Mouse (Mus musculus): ENCODE measurements around the gene Dexi. TPM values are rescaled to one million over a fixed set of nuclear protein-coding genes. Genes with fewer than 3 reads are reported as not detected.

The Dexi gene
- polyA plus RNA-seq, 1 experiment from 2014 or later: 27.9 TPM

DNA sequence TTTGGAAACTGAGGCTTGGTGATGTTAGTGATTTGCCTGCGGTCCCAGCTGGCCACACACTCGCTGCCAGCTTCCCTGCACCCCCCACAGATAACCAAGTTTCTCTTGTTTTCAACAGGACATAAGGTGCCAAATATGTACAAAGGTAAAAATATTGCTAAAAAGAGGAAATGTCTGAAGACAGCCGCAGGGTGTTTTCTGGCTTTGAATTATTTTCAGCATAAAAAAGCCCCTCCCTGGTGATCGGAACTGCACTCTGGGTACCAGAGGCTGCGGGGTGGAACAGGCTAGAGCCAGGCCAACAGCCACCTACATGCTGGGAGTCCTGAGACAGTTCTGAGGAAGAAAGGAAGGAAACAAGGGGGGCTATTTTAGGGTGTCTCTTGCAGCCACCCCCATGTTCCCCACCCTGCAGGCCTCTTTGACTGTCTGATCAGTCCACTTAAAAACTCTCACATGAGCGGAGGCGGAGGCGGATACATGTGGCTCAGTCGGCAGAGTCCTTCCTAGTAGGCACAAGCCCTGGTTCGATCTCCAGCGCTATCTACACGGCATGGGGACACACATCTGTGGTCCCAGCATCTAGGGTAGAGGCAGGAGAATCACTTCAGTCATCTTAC is 26.8 kb downstream of the Dexi start:
- Histone ChIP-seq H3K4me1 (no peaks in the 10 kb centered on the region), H3K27me3 (replicated peaks) (no peaks in the 10 kb centered on the region), H3K4me2 (replicated peaks) (no peak overlapping the region), H3K36me3 (no peaks in the 10 kb centered on the region), H3K9me3 (no peaks in the 10 kb centered on the region), H3K9ac (no peak overlapping the region), H3K27ac (no peak overlapping the region), H3K4me3 (no peak overlapping the region)
- WGBS: 88% methylated on average over 12 of the region's 12 CpGs
- no peak for ATAC-seq (ENCODE audit: low FRiP score, low read depth)

DNA sequence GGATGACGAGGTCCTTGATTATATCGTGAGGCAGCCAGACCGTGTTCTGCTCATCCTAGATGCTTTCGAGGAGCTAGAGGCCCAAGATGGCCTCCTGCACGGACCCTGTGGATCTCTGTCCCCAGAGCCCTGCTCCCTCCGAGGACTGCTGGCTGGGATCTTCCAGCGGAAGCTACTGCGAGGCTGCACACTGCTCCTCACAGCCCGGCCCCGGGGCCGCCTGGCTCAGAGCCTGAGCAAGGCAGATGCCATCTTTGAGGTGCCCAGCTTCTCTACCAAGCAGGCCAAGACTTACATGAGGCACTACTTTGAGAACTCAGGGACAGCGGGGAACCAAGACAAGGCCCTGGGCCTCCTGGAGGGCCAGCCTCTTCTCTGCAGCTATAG is 31.7 kb downstream of the Dexi start:
- no peak overlapping the region for H3K4me2 ChIP-seq (replicated peaks)
- no peak for ATAC-seq (ENCODE audit: low FRiP score, low read depth)
- no peak overlapping the region for H3K27ac ChIP-seq
- H3K9me3 ChIP-seq: no peaks in the 10 kb centered on the region
- WGBS: 87% methylated on average over 12 of the region's 12 CpGs
- H3K4me3 ChIP-seq: no peak overlapping the region
- H3K4me1 ChIP-seq: no peaks in the 10 kb centered on the region
- no peak overlapping the region for H3K9ac ChIP-seq
- H3K27me3 ChIP-seq (replicated peaks): no peaks in the 10 kb centered on the region
- no peaks in the 10 kb centered on the region for H3K36me3 ChIP-seq

DNA sequence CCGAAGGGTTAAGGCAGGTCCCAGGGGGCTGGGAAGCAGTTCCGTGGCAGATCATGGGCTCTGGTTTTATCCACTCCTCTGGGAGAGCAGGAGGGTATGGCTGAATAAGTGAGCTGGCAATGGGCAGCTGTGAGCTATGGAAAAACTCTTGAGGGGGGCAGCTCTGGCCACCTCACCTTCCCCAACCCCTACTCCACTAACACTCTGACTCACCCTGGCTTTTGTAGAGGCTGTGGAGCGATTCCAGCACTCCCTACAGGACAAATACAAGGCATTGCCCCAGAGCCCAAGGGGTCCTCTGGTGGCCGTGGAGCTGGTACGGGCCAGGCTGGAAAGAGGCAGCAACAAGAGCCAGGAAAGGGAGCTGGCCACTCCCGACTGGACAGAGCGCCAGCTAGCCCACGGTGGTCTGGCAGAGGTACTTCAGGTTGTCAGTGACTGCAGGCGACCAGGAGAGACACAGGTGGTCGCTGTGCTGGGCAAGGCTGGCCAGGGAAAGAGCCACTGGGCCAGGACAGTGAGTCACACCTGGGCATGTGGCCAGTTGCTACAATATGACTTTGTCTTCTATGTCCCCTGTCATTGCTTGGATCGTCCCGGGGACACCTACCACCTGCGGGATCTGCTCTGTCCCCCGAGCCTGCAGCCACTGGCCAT is 32.2 kb downstream of the Dexi start:
- H3K4me3 ChIP-seq: no peak overlapping the region
- WGBS: 64% methylated on average over 14 of the region's 14 CpGs
- no peaks in the 10 kb centered on the region for H3K36me3 ChIP-seq

DNA sequence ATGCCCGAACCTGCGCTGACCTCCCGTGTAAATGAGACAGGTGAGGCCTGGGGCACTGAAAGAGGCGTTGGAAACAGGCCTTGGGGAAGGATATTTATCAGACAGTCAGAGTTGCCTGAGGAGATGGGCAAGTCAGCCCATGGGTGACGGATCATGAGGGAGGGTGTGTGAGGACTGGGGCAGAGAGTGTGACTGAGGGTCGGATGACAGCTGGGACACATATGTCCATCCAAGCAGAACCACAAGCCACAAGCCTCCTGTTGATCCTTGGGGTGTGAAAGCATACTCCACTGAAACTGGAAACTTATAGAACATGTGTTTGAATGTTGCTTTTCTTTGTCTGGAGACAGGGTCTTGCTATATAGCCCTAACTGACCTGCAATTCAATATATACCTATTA is 34.2 kb downstream of the Dexi start:
- no peak overlapping the region for H3K4me3 ChIP-seq
- 71% methylated on average over 6 of the region's 6 CpGs for WGBS
- H3K9ac ChIP-seq: no peak overlapping the region
- H3K9me3 ChIP-seq: no peaks in the 10 kb centered on the region
- no peak overlapping the region for H3K4me2 ChIP-seq (replicated peaks)
- no peaks in the 10 kb centered on the region for H3K27me3 ChIP-seq (replicated peaks)
- H3K4me1 ChIP-seq: no peaks in the 10 kb centered on the region
- H3K27ac ChIP-seq: no peak overlapping the region
- H3K36me3 ChIP-seq: no peaks in the 10 kb centered on the region
- no peak for ATAC-seq (ENCODE audit: low FRiP score, low read depth)

More for the DNA sequence above, 32.2 kb downstream of the Dexi start:
- Histone ChIP-seq H3K4me1 (no peaks in the 10 kb centered on the region), H3K9ac (no peak overlapping the region), H3K9me3 (no peaks in the 10 kb centered on the region), H3K4me2 (replicated peaks) (no peak overlapping the region), H3K27me3 (replicated peaks) (no peaks in the 10 kb centered on the region), H3K27ac (no peak overlapping the region)
- no peak for ATAC-seq (ENCODE audit: low FRiP score, low read depth)

DNA sequence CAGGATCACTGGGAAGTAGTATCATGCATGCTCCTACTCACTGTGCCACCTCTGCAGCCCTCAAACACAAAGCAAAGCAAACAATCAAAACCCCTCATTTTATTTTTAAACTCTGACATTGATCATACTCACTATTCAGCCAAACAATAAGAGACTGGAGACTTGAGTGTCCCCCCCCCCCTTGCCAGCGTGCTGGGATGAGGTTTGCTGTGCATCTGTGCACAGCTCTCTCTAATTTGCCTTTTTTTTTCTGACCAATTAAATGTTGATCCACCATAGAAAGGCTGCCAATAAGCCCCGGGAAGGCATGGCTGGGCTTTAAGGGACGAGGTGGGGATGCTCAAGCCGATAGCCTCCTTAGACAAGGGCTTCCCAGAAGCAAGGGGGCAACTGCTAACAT is 35.4 kb downstream of the Dexi start:
- 67% methylated on average over 4 of the region's 4 CpGs for WGBS

DNA sequence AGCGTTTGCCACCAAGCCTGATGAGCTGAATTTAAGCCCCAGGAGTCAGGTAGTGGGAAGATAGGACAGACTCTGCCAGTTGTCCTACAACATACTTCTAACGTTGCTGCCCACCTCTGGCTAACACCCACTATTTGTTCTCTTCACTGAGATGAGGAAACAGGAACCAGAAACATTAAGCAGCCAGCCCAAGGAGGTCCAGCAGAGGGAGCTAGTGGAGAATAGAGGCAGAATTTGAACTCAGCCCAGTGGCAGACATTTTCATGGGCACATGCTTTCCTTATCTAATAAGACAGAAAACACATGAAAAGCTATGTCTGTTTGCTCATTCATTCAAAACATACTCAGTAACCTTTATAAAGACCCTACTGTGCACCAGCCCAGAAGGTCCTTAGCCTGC is 39.8 kb downstream of the Dexi start:
- Histone ChIP-seq H3K9ac (no peak overlapping the region), H3K27ac (no peak overlapping the region), H3K36me3 (no peaks in the 10 kb centered on the region), H3K4me3 (no peak overlapping the region), H3K4me2 (replicated peaks) (no peak overlapping the region), H3K4me1 (no peaks in the 10 kb centered on the region), H3K27me3 (replicated peaks) (0 out of 2 replicates have a peak, but pooled peaks cover 2% of the 10 kb centered on the region), H3K9me3 (no peaks in the 10 kb centered on the region)
- 70% methylated on average over 2 of the region's 2 CpGs for whole genome bisulfite sequencing
- ATAC-seq (ENCODE audit: low FRiP score, low read depth): no peak

More for the DNA sequence above, 35.4 kb downstream of the Dexi start:
- no peak overlapping the region for H3K4me2 ChIP-seq (replicated peaks)
- no peak overlapping the region for H3K27ac ChIP-seq
- H3K4me1 ChIP-seq: no peaks in the 10 kb centered on the region
- no peaks in the 10 kb centered on the region for H3K9me3 ChIP-seq
- H3K36me3 ChIP-seq: no peaks in the 10 kb centered on the region
- ATAC-seq (ENCODE audit: low FRiP score, low read depth): no peak
- H3K4me3 ChIP-seq: no peak overlapping the region
- H3K9ac ChIP-seq: no peak overlapping the region
- no peaks in the 10 kb centered on the region for H3K27me3 ChIP-seq (replicated peaks)

DNA sequence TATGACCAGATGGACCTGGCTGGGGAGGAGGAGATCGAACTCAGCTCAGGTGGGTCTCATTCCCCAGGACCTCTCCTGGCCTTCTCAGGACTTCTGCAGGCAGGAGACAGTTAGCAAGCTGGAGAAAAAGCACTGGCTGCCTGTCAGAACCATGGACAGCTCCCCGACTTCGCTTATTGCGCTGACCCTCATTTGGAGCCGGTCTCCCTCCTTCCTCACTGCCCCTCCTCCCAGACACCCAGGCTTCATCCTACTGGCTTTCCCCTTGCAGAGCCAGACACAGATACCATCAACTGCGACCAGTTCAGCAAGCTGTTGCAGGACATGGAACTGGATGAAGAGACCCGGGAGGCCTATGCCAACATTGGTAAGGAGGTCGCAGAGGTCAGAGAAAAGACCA is 41.0 kb downstream of the Dexi start:
- H3K4me3 ChIP-seq: no peak overlapping the region
- H3K9ac ChIP-seq: no peak overlapping the region
- H3K4me1 ChIP-seq: no peaks in the 10 kb centered on the region
- no peaks in the 10 kb centered on the region for H3K36me3 ChIP-seq
- no peak overlapping the region for H3K27ac ChIP-seq
- no peak overlapping the region for H3K4me2 ChIP-seq (replicated peaks)
- H3K9me3 ChIP-seq: no peaks in the 10 kb centered on the region
- H3K27me3 ChIP-seq (replicated peaks): 0 out of 2 replicates have a peak, but pooled peaks cover 2% of the 10 kb centered on the region
- WGBS: 10% methylated on average over 8 of the region's 8 CpGs
- no peak for ATAC-seq (ENCODE audit: low FRiP score, low read depth)

DNA sequence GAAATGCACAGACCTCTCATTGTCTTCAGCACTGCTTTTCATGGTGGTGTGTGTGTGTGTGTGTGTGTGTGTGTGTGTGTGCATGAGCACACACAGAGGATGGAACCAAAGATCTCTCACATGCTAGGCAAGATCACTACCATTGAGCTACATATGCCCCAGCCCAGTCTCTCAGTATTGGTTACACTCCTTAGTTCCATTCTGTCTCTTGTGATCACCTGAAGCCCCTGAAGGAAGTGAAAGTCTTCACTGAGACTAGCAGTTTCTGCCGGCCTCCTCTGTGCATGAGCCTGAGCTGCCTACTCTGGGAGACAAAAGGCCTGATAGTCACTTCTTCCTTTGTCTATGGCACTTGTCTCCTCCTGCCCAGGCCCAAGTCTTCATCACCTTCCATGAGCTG is 43.7 kb downstream of the Dexi start:
- Histone ChIP-seq H3K9me3 (no peaks in the 10 kb centered on the region), H3K36me3 (no peaks in the 10 kb centered on the region), H3K4me1 (no peaks in the 10 kb centered on the region), H3K4me2 (replicated peaks) (no peak overlapping the region), H3K27me3 (replicated peaks) (0 out of 2 replicates have a peak, but pooled peaks cover 2% of the 10 kb centered on the region), H3K4me3 (no peak overlapping the region), H3K9ac (no peak overlapping the region), H3K27ac (no peak overlapping the region)
- 41% methylated on average over 1 of the region's 1 CpGs for WGBS
- no peak for ATAC-seq (ENCODE audit: low FRiP score, low read depth)

DNA sequence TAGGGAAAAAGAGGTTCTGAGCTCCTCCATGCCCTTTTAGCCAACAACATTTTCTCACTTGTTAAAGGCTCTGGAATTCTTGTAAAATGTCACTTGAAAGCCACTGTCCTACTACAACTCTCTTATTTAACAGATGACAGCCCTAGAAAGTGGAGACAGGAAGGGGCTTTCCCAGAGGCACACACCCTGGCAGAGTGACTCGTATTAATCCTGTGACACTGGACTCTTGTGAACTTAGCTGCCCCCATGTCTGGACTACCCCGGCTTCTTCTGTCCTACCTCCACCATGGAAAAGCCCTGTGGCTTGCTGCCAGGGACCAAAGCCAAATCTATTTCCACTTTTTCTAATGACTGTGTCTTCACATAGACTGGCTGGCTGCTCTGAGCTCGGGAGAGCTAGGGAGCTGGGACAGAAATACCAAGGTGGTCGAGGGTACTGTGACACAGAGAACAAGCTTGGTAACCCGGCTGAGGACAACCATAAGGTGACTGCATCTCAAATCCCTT is 44.7 kb downstream of the Dexi start:
- H3K4me1 ChIP-seq: no peaks in the 10 kb centered on the region
- 0 out of 2 replicates have a peak, but pooled peaks cover 5% of the 10 kb centered on the region for H3K27me3 ChIP-seq (replicated peaks)
- H3K9ac ChIP-seq: no peak overlapping the region
- H3K4me2 ChIP-seq (replicated peaks): no peak overlapping the region
- ATAC-seq (ENCODE audit: low FRiP score, low read depth): no peak
- H3K9me3 ChIP-seq: no peaks in the 10 kb centered on the region
- no peak overlapping the region for H3K4me3 ChIP-seq
- 75% methylated on average over 5 of the region's 5 CpGs for WGBS
- no peaks in the 10 kb centered on the region for H3K36me3 ChIP-seq
- H3K27ac ChIP-seq: no peak overlapping the region

DNA sequence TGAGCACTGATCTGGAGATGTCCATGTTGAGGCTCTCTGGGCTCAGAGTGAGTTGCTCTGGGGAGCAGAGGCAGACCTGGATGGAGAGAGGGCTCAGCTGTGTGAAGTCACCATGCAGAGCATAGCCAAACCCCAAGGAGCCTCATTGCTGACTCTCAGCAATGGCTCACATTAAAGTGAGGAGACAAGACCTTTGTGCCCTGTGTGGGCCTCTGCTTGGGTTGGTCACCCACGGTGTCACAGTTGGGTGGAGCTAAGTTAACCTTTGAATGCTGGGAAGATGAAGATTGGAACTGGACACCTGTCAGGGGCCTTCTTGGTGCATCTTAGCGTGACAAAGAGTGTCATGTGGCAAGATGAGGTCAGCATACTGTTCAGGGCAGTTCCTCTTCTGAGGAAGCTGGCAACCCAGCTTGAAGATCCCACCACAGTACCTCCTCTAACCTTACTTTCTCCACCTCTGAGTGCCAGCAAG is 47.0 kb downstream of the Dexi start:
- Histone ChIP-seq H3K27me3 (replicated peaks) (0 out of 2 replicates have a peak, but pooled peaks cover 2% of the 10 kb centered on the region), H3K36me3 (no peaks in the 10 kb centered on the region), H3K9me3 (no peaks in the 10 kb centered on the region), H3K4me3 (no peak overlapping the region), H3K9ac (no peak overlapping the region), H3K4me2 (replicated peaks) (no peak overlapping the region), H3K4me1 (no peaks in the 10 kb centered on the region), H3K27ac (no peak overlapping the region)
- 77% methylated on average over 2 of the region's 2 CpGs for WGBS
- no peak for ATAC-seq (ENCODE audit: low FRiP score, low read depth)

DNA sequence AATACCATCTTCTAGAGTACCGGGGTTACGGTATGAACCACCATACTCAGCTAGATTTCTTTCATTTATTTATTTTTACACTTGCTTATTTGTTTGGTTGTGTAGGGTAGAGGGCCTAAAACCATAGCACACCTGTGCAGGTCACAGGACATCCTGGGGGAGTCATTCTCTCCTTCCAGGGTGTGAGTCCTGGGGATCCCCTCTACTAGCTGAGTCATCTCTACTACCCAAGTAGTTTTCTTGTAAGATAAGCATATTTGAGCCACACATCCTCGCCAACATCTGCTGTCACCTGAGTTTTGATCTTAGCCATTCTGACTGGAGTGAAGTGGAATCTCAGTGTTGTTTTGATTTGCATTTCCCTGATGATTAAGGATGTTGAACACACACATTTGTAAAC is 50.3 kb downstream of the Dexi start:
- H3K4me1 ChIP-seq: peaks cover 6% of the 10 kb centered on the region; the same call in 1 of the 2 replicates
- no peak overlapping the region for H3K4me3 ChIP-seq
- H3K36me3 ChIP-seq: no peaks in the 10 kb centered on the region
- H3K27ac ChIP-seq: no peak overlapping the region
- H3K27me3 ChIP-seq (replicated peaks): peaks cover 2% of the 10 kb centered on the region; the same call in 1 of the 2 replicates
- no peaks in the 10 kb centered on the region for H3K9me3 ChIP-seq
- WGBS: 87% methylated on average over 3 of the region's 3 CpGs
- ATAC-seq (ENCODE audit: low FRiP score, low read depth): no peak
- no peak overlapping the region for H3K9ac ChIP-seq
- no peak overlapping the region for H3K4me2 ChIP-seq (replicated peaks)

DNA sequence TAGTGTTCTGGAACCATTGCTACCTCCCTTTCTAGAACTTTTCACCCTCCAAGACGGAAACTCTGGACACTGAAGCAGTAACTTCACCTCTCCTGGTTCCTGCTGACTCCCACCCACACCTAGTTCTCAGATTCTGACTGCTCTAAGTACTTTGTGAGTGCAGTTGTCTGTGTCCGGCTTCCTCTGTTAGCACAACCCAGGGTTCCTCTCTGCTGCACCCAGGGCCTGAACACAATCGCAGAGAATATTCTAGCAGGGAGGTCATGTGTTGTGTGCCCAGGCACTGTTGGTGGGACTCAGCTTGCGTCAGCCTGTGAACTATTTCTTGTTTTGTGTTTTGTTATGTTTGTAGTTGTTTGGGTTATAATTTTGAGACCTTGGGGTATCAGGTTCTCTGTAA is 51.1 kb downstream of the Dexi start:
- H3K27ac ChIP-seq: no peak overlapping the region
- H3K27me3 ChIP-seq (replicated peaks): peaks cover 2% of the 10 kb centered on the region; the same call in 1 of the 2 replicates
- peaks cover 6% of the 10 kb centered on the region; the same call in 1 of the 2 replicates for H3K4me1 ChIP-seq
- H3K36me3 ChIP-seq: no peaks in the 10 kb centered on the region
- H3K9me3 ChIP-seq: no peaks in the 10 kb centered on the region
- no peak overlapping the region for H3K4me3 ChIP-seq
- no peak overlapping the region for H3K4me2 ChIP-seq (replicated peaks)
- ATAC-seq (ENCODE audit: low FRiP score, low read depth): no peak
- 85% methylated on average over 4 of the region's 4 CpGs for WGBS
- no peak overlapping the region for H3K9ac ChIP-seq

Measured in neural tube, embryonic 12.5 days (tissue).